Mouse (Mus musculus): ENCODE measurements around the gene Stx18. TPM values are rescaled to one million over a fixed set of nuclear protein-coding genes. Genes with fewer than 3 reads are reported as not detected.

Gene Stx18
- total RNA-seq (2014; fragmentation: Nextera tagmentation) (16.6 and 24.0 TPM in 2 replicates), total RNA-seq (2017) (26.9 and 31.5 TPM in 2 replicates)

- ATAC-seq (replicated peaks; ENCODE audit: low FRiP score, low TSS enrichment, poor library complexity, severe bottlenecking) = peak; percentile 93
Observed at GRCm38 (mm10) chr5:38038710-38039592, at the start of gene Stx18. Gene Stx18 (plus strand): TSS chr5:38038742.

- no peak for ATAC-seq (replicated peaks; ENCODE audit: low FRiP score, low TSS enrichment, poor library complexity, severe bottlenecking)
Observed at GRCm38 (mm10) chr5:37992346-37992745, 46.2 kb upstream of the Stx18 start.

- no peak for ATAC-seq (replicated peaks; ENCODE audit: low FRiP score, low TSS enrichment, poor library complexity, severe bottlenecking)
Observed at GRCm38 (mm10) chr5:37998805-37999204, 39.7 kb upstream of the Stx18 start.

GRCm38 (mm10) chr5:38002573-38002972 lies 36.0 kb upstream of the Stx18 start:
- no peak for ATAC-seq (replicated peaks; ENCODE audit: low FRiP score, low TSS enrichment, poor library complexity, severe bottlenecking)

GRCm38 (mm10) chr5:38004746-38005145 lies 33.8 kb upstream of the Stx18 start:
- ATAC-seq (replicated peaks; ENCODE audit: low FRiP score, low TSS enrichment, poor library complexity, severe bottlenecking) = no peak

GRCm38 (mm10) chr5:38006415-38007347 lies 31.9 kb upstream of the Stx18 start:
- ATAC-seq (replicated peaks; ENCODE audit: low FRiP score, low TSS enrichment, poor library complexity, severe bottlenecking) = no peak

GRCm38 (mm10) chr5:38009071-38009470 lies 29.5 kb upstream of the Stx18 start:
- no peak for ATAC-seq (replicated peaks; ENCODE audit: low FRiP score, low TSS enrichment, poor library complexity, severe bottlenecking)

- no peak for ATAC-seq (replicated peaks; ENCODE audit: low FRiP score, low TSS enrichment, poor library complexity, severe bottlenecking)
Observed at GRCm38 (mm10) chr5:38014916-38015315, 23.6 kb upstream of the Stx18 start.

GRCm38 (mm10) chr5:38016945-38017344 lies 21.6 kb upstream of the Stx18 start:
- ATAC-seq (replicated peaks; ENCODE audit: low FRiP score, low TSS enrichment, poor library complexity, severe bottlenecking) = no peak

- no peak for ATAC-seq (replicated peaks; ENCODE audit: low FRiP score, low TSS enrichment, poor library complexity, severe bottlenecking)
Observed at GRCm38 (mm10) chr5:38027656-38028055, 10.9 kb upstream of the Stx18 start.

- ATAC-seq (replicated peaks; ENCODE audit: low FRiP score, low TSS enrichment, poor library complexity, severe bottlenecking) = no peak
Observed at GRCm38 (mm10) chr5:38038274-38038673, 268 bp upstream of the Stx18 start.

- ATAC-seq (replicated peaks; ENCODE audit: low FRiP score, low TSS enrichment, poor library complexity, severe bottlenecking) = 0 out of 2 replicates have a peak, but pooled peaks have one; percentile 33
Observed at GRCm38 (mm10) chr5:38039796-38040195, 1.3 kb downstream of the Stx18 start.

- ATAC-seq (replicated peaks; ENCODE audit: low FRiP score, low TSS enrichment, poor library complexity, severe bottlenecking) = no peak
Observed at GRCm38 (mm10) chr5:38044923-38045322, 6.4 kb downstream of the Stx18 start.

- ATAC-seq (replicated peaks; ENCODE audit: low FRiP score, low TSS enrichment, poor library complexity, severe bottlenecking) = no peak
Observed at GRCm38 (mm10) chr5:38048177-38048576, 9.6 kb downstream of the Stx18 start.

- no peak for ATAC-seq (replicated peaks; ENCODE audit: low FRiP score, low TSS enrichment, poor library complexity, severe bottlenecking)
Observed at GRCm38 (mm10) chr5:38061051-38061450, 22.5 kb downstream of the Stx18 start.

GRCm38 (mm10) chr5:38062709-38063108 lies 24.2 kb downstream of the Stx18 start:
- peak; percentile 59; the same call in 1 of the 2 replicates for ATAC-seq (replicated peaks; ENCODE audit: low FRiP score, low TSS enrichment, poor library complexity, severe bottlenecking)

- ATAC-seq (replicated peaks; ENCODE audit: low FRiP score, low TSS enrichment, poor library complexity, severe bottlenecking) = no peak
Observed at GRCm38 (mm10) chr5:38063339-38063738, 24.8 kb downstream of the Stx18 start.

- no peak for ATAC-seq (replicated peaks; ENCODE audit: low FRiP score, low TSS enrichment, poor library complexity, severe bottlenecking)
Observed at GRCm38 (mm10) chr5:38064043-38064575, 25.6 kb downstream of the Stx18 start.

GRCm38 (mm10) chr5:38064701-38065100 lies 26.2 kb downstream of the Stx18 start:
- no peak for ATAC-seq (replicated peaks; ENCODE audit: low FRiP score, low TSS enrichment, poor library complexity, severe bottlenecking)

- no peak for ATAC-seq (replicated peaks; ENCODE audit: low FRiP score, low TSS enrichment, poor library complexity, severe bottlenecking)
Observed at GRCm38 (mm10) chr5:38065454-38065853, 26.9 kb downstream of the Stx18 start.

Measured in megakaryocyte-erythroid progenitor cell, adult 5-6 weeks (primary cell).